Mouse (Mus musculus): ENCODE results near the gene Gmnn. TPM values are rescaled to one million over a fixed set of nuclear protein-coding genes. Genes with fewer than 3 reads are reported as not detected.

The Gmnn gene
- polyA plus RNA-seq (2012; rRNA removed) = 22.1 and 43.0 TPM in 2 replicates
- 78.7 and 83.6 TPM in 2 replicates for polyA plus RNA-seq (2014; fragmentation: Nextera tagmentation; extraction: Ambion mirVana)

DNA sequence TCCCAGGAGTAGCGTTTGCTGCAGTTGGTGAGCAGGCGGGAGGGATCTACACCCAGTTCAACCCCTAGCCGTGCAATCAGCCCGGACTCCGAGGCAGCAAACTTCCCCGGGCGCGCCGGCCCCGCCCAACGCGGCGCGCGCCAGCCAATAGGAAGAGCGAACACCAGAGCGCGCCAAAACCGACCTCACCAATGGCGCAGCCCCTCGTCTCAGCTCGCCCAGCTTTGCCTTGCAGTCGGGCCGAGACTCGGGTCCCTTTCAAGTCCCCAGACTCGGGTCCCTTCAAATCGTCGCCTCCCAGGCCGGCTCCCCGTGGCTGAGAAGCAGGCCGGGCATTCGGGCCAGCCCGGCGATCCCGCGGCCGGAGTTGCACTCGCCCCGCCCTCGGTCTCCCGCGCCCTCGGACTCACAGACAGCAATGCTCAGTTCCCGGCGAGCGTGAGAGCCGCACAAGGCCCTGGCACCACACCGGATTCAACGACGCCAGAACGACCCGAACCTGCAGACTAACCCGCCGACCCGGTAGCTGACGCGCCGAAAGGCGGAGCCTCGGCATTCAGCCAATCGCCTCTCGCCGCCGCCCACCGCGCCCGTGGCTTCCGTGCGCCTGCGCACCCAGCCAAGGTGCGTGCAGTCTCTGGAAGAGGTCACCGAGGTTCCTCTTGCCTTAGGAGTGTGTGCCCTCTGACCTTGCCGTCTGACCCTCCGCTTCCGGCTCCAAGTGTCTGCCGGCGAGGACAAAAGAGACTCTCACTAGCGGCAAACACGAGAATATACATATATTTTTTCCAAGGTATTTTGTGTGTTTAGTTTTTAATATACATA, at the start of gene Gmnn:
Gene Gmnn (minus strand): TSS at position 521 of the 825 bp plus-strand sequence.
- H3K27me3 ChIP-seq (ENCODE audit: control insufficient read depth, insufficient read depth, low read length) = no peaks in the 10 kb centered on the region
- H3K4me3 ChIP-seq (replicated peaks; ENCODE audit: low read length) = peak within 1 kb of the TSS; percentile 99
- peaks cover 9% of the 10 kb centered on the region for H3K4me1 ChIP-seq (ENCODE audit: control insufficient read depth, insufficient read depth, low read length)
- peak within 1 kb of the TSS; percentile 92 for H3K27ac ChIP-seq (replicated peaks; ENCODE audit: low read depth, low read length)
- DNase-seq (ENCODE audit: low spot score) = peak; percentile 93
- H3K36me3 ChIP-seq (ENCODE audit: control insufficient read depth, insufficient read depth, low read length) = peaks cover 15% of the 10 kb centered on the region
- 0 out of 2 replicates have a peak, but pooled peaks have one; percentile 40 for TF ChIP-seq POLR2A (IDR thresholded peaks at IDR 0.05; ENCODE audit: borderline replicate concordance, extremely low read depth, insufficient read depth, insufficient read length)
- ATAC-seq (ENCODE audit: low FRiP score, low read depth) = peak; percentile 99
- WGBS = under 1% methylated on average over 62 of the region's 79 CpGs
- peak within 1 kb of the TSS; percentile 83 for H3K9ac ChIP-seq (ENCODE audit: low read depth, low read length, severe bottlenecking)
- H3K9me3 ChIP-seq (ENCODE audit: control insufficient read depth, low read length) = no peaks in the 10 kb centered on the region
- H3K4me2 ChIP-seq (replicated peaks; ENCODE audit: low read depth, low read length, severe bottlenecking) = peak within 1 kb of the TSS; percentile 72

DNA sequence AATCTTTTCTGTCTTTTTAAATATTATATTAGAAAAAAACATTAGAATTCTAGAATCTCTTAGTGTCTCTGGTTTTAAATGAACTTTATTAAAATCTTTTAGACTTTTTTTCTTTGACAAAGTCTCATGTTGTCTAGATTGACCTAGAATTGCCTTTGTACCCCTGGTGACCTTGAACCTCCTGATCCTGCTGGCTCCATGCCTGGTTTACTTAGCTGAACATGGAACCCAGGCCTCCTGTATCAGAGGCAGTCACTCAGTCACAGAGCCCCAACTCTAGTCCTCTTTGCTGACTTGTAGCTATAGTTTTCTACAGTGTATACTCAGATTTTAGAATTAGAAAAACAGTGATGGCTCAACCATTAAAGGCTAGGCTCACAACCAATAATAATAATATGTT, 44.4 kb upstream of the Gmnn start:
- H3K9ac ChIP-seq (ENCODE audit: low read depth, low read length, severe bottlenecking) = no peak overlapping the region
- H3K27ac ChIP-seq (replicated peaks; ENCODE audit: low read depth, low read length) = no peak overlapping the region
- no peak overlapping the region for H3K4me2 ChIP-seq (replicated peaks; ENCODE audit: low read depth, low read length, severe bottlenecking)
- peaks cover 15% of the 10 kb centered on the region for H3K4me1 ChIP-seq (ENCODE audit: control insufficient read depth, insufficient read depth, low read length)
- no peak overlapping the region for H3K4me3 ChIP-seq (replicated peaks; ENCODE audit: low read length)
- ATAC-seq (ENCODE audit: low FRiP score, low read depth) (no peak), DNase-seq (ENCODE audit: low spot score) (no peak)
- no peaks in the 10 kb centered on the region for H3K27me3 ChIP-seq (ENCODE audit: control insufficient read depth, insufficient read depth, low read length)
- TF ChIP-seq POLR2A (IDR thresholded peaks at IDR 0.05; ENCODE audit: borderline replicate concordance, extremely low read depth, insufficient read depth, insufficient read length) = no peak
- H3K36me3 ChIP-seq (ENCODE audit: control insufficient read depth, insufficient read depth, low read length) = peaks cover 57% of the 10 kb centered on the region
- no peaks in the 10 kb centered on the region for H3K9me3 ChIP-seq (ENCODE audit: control insufficient read depth, low read length)

DNA sequence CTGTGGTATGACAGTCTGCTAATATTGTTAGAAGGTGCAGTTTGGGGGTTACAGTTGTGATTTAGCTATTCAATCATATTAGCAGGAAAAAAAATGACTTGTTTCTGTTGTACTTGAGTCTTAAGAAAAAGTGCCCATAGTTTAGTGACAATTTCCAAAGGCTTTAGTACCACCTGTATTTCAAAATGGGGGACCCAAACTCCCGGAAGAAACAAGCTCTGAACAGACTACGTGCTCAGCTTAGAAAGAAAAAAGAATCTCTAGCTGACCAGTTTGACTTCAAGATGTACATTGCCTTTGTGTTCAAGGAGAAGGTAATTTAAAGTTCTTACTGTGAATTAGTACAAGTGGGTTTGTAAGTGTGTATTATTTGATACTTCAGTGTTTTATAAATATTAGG, 41.5 kb upstream of the Gmnn start:
- H3K36me3 ChIP-seq (ENCODE audit: control insufficient read depth, insufficient read depth, low read length) = peaks cover 32% of the 10 kb centered on the region
- WGBS = 26% methylated on average over 2 of the region's 2 CpGs
- H3K4me1 ChIP-seq (ENCODE audit: control insufficient read depth, insufficient read depth, low read length) = peaks cover 15% of the 10 kb centered on the region
- DNase-seq (ENCODE audit: low spot score) = no peak
- no peak overlapping the region for H3K27ac ChIP-seq (replicated peaks; ENCODE audit: low read depth, low read length)
- peak overlapping the region; percentile 97 for H3K9ac ChIP-seq (ENCODE audit: low read depth, low read length, severe bottlenecking)
- TF ChIP-seq POLR2A (IDR thresholded peaks at IDR 0.05; ENCODE audit: borderline replicate concordance, extremely low read depth, insufficient read depth, insufficient read length) = no peak
- ATAC-seq (ENCODE audit: low FRiP score, low read depth) = no peak
- H3K9me3 ChIP-seq (ENCODE audit: control insufficient read depth, low read length) = no peaks in the 10 kb centered on the region
- peak overlapping the region; percentile 57 for H3K4me2 ChIP-seq (replicated peaks; ENCODE audit: low read depth, low read length, severe bottlenecking)
- H3K4me3 ChIP-seq (replicated peaks; ENCODE audit: low read length) = peak overlapping the region; percentile 95
- no peaks in the 10 kb centered on the region for H3K27me3 ChIP-seq (ENCODE audit: control insufficient read depth, insufficient read depth, low read length)

DNA sequence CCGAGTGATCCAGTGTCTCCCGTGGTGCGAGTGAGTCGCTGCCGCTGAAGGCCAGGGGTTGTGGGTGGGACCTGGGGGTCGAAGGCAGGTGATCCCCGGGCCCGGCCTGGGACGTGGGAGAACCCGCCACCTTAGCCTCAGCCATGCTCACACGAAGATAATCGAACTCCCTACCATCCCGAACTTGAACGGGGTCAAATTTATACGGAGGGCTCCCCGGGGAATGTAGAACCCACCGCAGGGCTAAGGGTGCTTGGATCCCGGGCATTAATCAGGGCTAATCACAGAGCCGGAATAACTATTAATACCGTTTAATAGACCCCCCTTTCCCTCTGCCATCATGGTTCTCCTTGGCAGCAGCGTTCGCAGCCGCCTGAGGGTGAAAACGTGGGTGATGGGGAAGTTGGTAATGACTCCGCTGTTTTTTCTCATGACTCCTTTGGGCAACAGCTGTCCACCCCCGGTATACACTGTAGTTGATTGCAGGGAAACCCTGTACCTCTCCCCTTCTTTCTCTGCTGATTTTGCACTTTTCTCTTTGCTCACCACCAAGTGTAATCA, 40.5 kb upstream of the Gmnn start:
- TF ChIP-seq POLR2A (IDR thresholded peaks at IDR 0.05; ENCODE audit: borderline replicate concordance, extremely low read depth, insufficient read depth, insufficient read length) = no peak
- WGBS = under 1% methylated on average over 26 of the region's 26 CpGs
- Histone ChIP-seq H3K4me3 (replicated peaks; ENCODE audit: low read length) (peak overlapping the region; percentile 95), H3K4me2 (replicated peaks; ENCODE audit: low read depth, low read length, severe bottlenecking) (peak overlapping the region; percentile 57), H3K27me3 (ENCODE audit: control insufficient read depth, insufficient read depth, low read length) (no peaks in the 10 kb centered on the region), H3K36me3 (ENCODE audit: control insufficient read depth, insufficient read depth, low read length) (peaks cover 22% of the 10 kb centered on the region), H3K9me3 (ENCODE audit: control insufficient read depth, low read length) (no peaks in the 10 kb centered on the region), H3K27ac (replicated peaks; ENCODE audit: low read depth, low read length) (no peak overlapping the region), H3K9ac (ENCODE audit: low read depth, low read length, severe bottlenecking) (peak overlapping the region; percentile 97), H3K4me1 (ENCODE audit: control insufficient read depth, insufficient read depth, low read length) (peaks cover 15% of the 10 kb centered on the region)
- no peak for ATAC-seq (ENCODE audit: low FRiP score, low read depth)
- DNase-seq (ENCODE audit: low spot score) = peak; percentile 33

DNA sequence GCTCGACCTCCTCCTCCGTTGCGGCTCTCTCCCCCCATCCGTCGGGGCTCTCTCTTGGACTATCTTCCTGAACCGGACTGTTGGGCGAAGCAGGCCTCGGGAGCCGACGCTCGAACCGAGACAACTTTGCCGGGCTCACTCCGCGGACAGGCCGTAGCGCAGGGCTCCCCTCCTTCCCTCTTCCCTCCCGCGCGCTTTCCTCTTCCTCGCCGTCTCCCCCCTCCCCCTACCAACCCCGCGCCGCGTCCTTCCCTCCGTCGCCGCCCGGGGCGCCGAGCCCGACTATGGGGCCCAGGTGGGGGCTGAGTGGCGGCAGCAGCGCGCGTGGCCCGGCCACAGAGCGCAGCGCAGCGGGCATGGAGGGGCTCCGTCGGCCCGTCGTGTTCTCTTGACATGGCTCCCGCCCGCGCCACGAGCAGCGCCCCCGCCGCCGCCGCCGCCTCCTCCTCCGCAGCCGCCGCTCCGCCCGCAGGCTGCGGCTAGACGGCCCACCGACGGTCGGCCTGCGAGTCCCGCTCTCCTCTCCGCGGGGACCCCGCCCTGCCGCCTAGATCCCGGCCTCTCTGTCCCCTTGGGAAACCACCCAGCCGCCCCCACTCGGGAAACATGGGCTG, 39.7 kb upstream of the Gmnn start, which contains the start of gene BC005537:
Gene BC005537 (plus strand): TSS at position 350 of the 614 bp plus-strand sequence.
- no peaks in the 10 kb centered on the region for H3K27me3 ChIP-seq (ENCODE audit: control insufficient read depth, insufficient read depth, low read length)
- peak within 1 kb of the TSS; percentile 97 for H3K9ac ChIP-seq (ENCODE audit: low read depth, low read length, severe bottlenecking)
- no peaks in the 10 kb centered on the region for H3K9me3 ChIP-seq (ENCODE audit: control insufficient read depth, low read length)
- peaks cover 16% of the 10 kb centered on the region for H3K36me3 ChIP-seq (ENCODE audit: control insufficient read depth, insufficient read depth, low read length)
- TF ChIP-seq POLR2A (IDR thresholded peaks at IDR 0.05; ENCODE audit: borderline replicate concordance, extremely low read depth, insufficient read depth, insufficient read length) = no peak
- WGBS = 5% methylated on average over 52 of the region's 74 CpGs
- DNase-seq (ENCODE audit: low spot score) (peak; percentile 63), ATAC-seq (ENCODE audit: low FRiP score, low read depth) (peak; percentile 52)
- H3K4me2 ChIP-seq (replicated peaks; ENCODE audit: low read depth, low read length, severe bottlenecking) = peak within 1 kb of the TSS; percentile 57
- H3K4me1 ChIP-seq (ENCODE audit: control insufficient read depth, insufficient read depth, low read length) = peaks cover 15% of the 10 kb centered on the region
- peak within 1 kb of the TSS; percentile 100 for H3K27ac ChIP-seq (replicated peaks; ENCODE audit: low read depth, low read length)
- H3K4me3 ChIP-seq (replicated peaks; ENCODE audit: low read length) = peak within 1 kb of the TSS; percentile 95
